Mouse (Mus musculus): ENCODE data around the gene Sprr3. TPM values are rescaled to one million over a fixed set of nuclear protein-coding genes. Genes with fewer than 3 reads are reported as not detected.

Sprr3 gene
- polyA plus RNA-seq, 1 experiment from 2014 or later, result not detected

Other genes with a start within 250 kb of the Sprr3 start
- not detected in 2 replicates for gene Sprr2a1, start 242.9 kb downstream of the Sprr3 start, polyA plus RNA-seq (2015; fragmentation: Nextera tagmentation; extraction: Ambion mirVana)
- 0.09 TPM in 1 of 2 replicates, not detected in the other for gene Sprr2a2, start 242.8 kb downstream of the Sprr3 start, polyA plus RNA-seq (2015; fragmentation: Nextera tagmentation; extraction: Ambion mirVana)
- not detected in 2 replicates for gene Sprr2a3, start 173.3 kb downstream of the Sprr3 start, polyA plus RNA-seq (2015; fragmentation: Nextera tagmentation; extraction: Ambion mirVana)
- gene Sprr2b, start 142.1 kb downstream of the Sprr3 start, polyA plus RNA-seq (2015; fragmentation: Nextera tagmentation; extraction: Ambion mirVana), result not detected in 2 replicates
- gene Sprr2d, start 119.6 kb downstream of the Sprr3 start, polyA plus RNA-seq (2015; fragmentation: Nextera tagmentation; extraction: Ambion mirVana), result not detected in 2 replicates
- gene Sprr2e, start 106.6 kb downstream of the Sprr3 start, polyA plus RNA-seq (2015; fragmentation: Nextera tagmentation; extraction: Ambion mirVana), result not detected in 2 replicates
- not detected in 2 replicates for gene Sprr2f, start 93.5 kb downstream of the Sprr3 start, polyA plus RNA-seq (2015; fragmentation: Nextera tagmentation; extraction: Ambion mirVana)
- not detected in 2 replicates for gene Sprr2h, start 73.0 kb downstream of the Sprr3 start, polyA plus RNA-seq (2015; fragmentation: Nextera tagmentation; extraction: Ambion mirVana)
- not detected in 2 replicates for gene Sprr2i, start 50.7 kb downstream of the Sprr3 start, polyA plus RNA-seq (2015; fragmentation: Nextera tagmentation; extraction: Ambion mirVana)
- not detected in 2 replicates for gene Sprr2j-ps, start 40.6 kb downstream of the Sprr3 start, polyA plus RNA-seq (2015; fragmentation: Nextera tagmentation; extraction: Ambion mirVana)
- 7.5 and 8.9 TPM in 2 replicates for gene Gm9774, start 29.3 kb downstream of the Sprr3 start, polyA plus RNA-seq (2015; fragmentation: Nextera tagmentation; extraction: Ambion mirVana)
- not detected in 2 replicates for gene Sprr2k, start 26.1 kb downstream of the Sprr3 start, polyA plus RNA-seq (2015; fragmentation: Nextera tagmentation; extraction: Ambion mirVana)
- gene Sprr1b, start 19.9 kb downstream of the Sprr3 start, polyA plus RNA-seq (2015; fragmentation: Nextera tagmentation; extraction: Ambion mirVana), result not detected in 2 replicates
- gene Sprr1a, start 27.2 kb upstream of the Sprr3 start, polyA plus RNA-seq (2015; fragmentation: Nextera tagmentation; extraction: Ambion mirVana), result 0.24 TPM in 1 of 2 replicates, not detected in the other
- not detected in 2 replicates for gene Sprr4, start 41.8 kb upstream of the Sprr3 start, polyA plus RNA-seq (2015; fragmentation: Nextera tagmentation; extraction: Ambion mirVana)
- not detected in 2 replicates for gene 2310046K23Rik, start 75.8 kb upstream of the Sprr3 start, polyA plus RNA-seq (2015; fragmentation: Nextera tagmentation; extraction: Ambion mirVana)
- gene Ivl, start 115.0 kb upstream of the Sprr3 start, polyA plus RNA-seq (2015; fragmentation: Nextera tagmentation; extraction: Ambion mirVana), result not detected in 2 replicates
- gene Smcp, start 130.3 kb upstream of the Sprr3 start, polyA plus RNA-seq (2015; fragmentation: Nextera tagmentation; extraction: Ambion mirVana), result not detected in 2 replicates
- gene 2210017I01Rik, start 148.8 kb upstream of the Sprr3 start, polyA plus RNA-seq (2015; fragmentation: Nextera tagmentation; extraction: Ambion mirVana), result not detected in 2 replicates
- not detected in 2 replicates for gene Lce6a, start 162.9 kb upstream of the Sprr3 start, polyA plus RNA-seq (2015; fragmentation: Nextera tagmentation; extraction: Ambion mirVana)
- not detected in 2 replicates for gene Lce1a1, start 189.6 kb upstream of the Sprr3 start, polyA plus RNA-seq (2015; fragmentation: Nextera tagmentation; extraction: Ambion mirVana)
- gene Lce1b, start 198.2 kb upstream of the Sprr3 start, polyA plus RNA-seq (2015; fragmentation: Nextera tagmentation; extraction: Ambion mirVana), result not detected in 2 replicates
- gene Lce1a2, start 211.6 kb upstream of the Sprr3 start, polyA plus RNA-seq (2015; fragmentation: Nextera tagmentation; extraction: Ambion mirVana), result not detected in 2 replicates
- gene Lce1c, start 220.5 kb upstream of the Sprr3 start, polyA plus RNA-seq (2015; fragmentation: Nextera tagmentation; extraction: Ambion mirVana), result not detected in 2 replicates
- not detected in 2 replicates for gene Lce1d, start 228.5 kb upstream of the Sprr3 start, polyA plus RNA-seq (2015; fragmentation: Nextera tagmentation; extraction: Ambion mirVana)

Data from midbrain, embryonic 16.5 days (tissue).